Mouse (Mus musculus) intestine, embryonic 16.5 days (tissue): ENCODE data around the gene Pls1. TPM values are rescaled to one million over a fixed set of nuclear protein-coding genes. Genes with fewer than 3 reads are reported as not detected.

Experiments
- ATAC-seq: fragments of 200-750 bp; cut with Nextera tagmentation; 2 replicates; pipeline ENCODE4 v1.8.0; 2017; ENCODE audit warnings: moderate TSS enrichment, moderate library complexity
- H3K27ac ChIP-seq: fragments of 300-500 bp; sonication (generic); 2 replicates; pipeline ENCODE4 v1.5.1; 2014; ENCODE audit warnings: mild to moderate bottlenecking, low read length
- H3K27me3 ChIP-seq: fragments of 300-500 bp; sonication (generic); replicated peaks from 2 replicates; pipeline ENCODE4 v1.6.1; 2014; ENCODE audit warnings: low read length, control low read depth, mixed read lengths; ENCODE audit not compliant: control insufficient read depth, insufficient read depth
- H3K36me3 ChIP-seq: fragments of 300-500 bp; sonication (generic); 2 replicates; pipeline ENCODE4 v1.6.1; 2014; ENCODE audit warnings: low read length, control low read depth; ENCODE audit not compliant: control insufficient read depth, insufficient read depth
- H3K4me1 ChIP-seq: fragments of 300-500 bp; sonication (generic); 2 replicates; pipeline ENCODE4 v1.6.1; 2014; ENCODE audit warnings: low read length, control low read depth, mixed read lengths; ENCODE audit not compliant: control insufficient read depth, insufficient read depth
- H3K4me2 ChIP-seq: fragments of 300-500 bp; sonication (generic); 2 replicates; pipeline ENCODE4 v1.6.1; 2014; ENCODE audit warnings: low read depth, low read length, control low read depth
- H3K4me3 ChIP-seq: fragments of 300-500 bp; sonication (generic); 2 replicates; pipeline ENCODE4 v1.5.1; 2014; ENCODE audit warnings: mild to moderate bottlenecking, low read length
- H3K9ac ChIP-seq: fragments of 300-500 bp; sonication (generic); 2 replicates; pipeline ENCODE4 v1.6.1; 2014; ENCODE audit warnings: low read depth, low read length
- H3K9me3 ChIP-seq: fragments of 300-500 bp; sonication (generic); 2 replicates; pipeline ENCODE4 v1.6.1; 2016; ENCODE audit warnings: low read length, control low read depth; ENCODE audit not compliant: control insufficient read depth
- WGBS: fragments of 180-500 bp; shearing (Covaris S2); extraction: QIAGEN DNeasy Blood & Tissue Kit; methylation state at CpG from one replicate; pipeline ENCODE4 v1.1.7; 2014; 5-methylcytosine and 5-hydroxymethylcytosine counted together
- polyA plus RNA-seq: library from polyadenylated mRNA; unstranded; fragments of >200 nt; fragmentation: Nextera tagmentation; extraction: Ambion mirVana; gene quantifications from 2 replicates; pipeline ENCODE4 v1.2.1, GENCODE M21; 2015

Pls1 gene
- polyA plus RNA-seq: 143 and 201 TPM in 2 replicates

DNA sequence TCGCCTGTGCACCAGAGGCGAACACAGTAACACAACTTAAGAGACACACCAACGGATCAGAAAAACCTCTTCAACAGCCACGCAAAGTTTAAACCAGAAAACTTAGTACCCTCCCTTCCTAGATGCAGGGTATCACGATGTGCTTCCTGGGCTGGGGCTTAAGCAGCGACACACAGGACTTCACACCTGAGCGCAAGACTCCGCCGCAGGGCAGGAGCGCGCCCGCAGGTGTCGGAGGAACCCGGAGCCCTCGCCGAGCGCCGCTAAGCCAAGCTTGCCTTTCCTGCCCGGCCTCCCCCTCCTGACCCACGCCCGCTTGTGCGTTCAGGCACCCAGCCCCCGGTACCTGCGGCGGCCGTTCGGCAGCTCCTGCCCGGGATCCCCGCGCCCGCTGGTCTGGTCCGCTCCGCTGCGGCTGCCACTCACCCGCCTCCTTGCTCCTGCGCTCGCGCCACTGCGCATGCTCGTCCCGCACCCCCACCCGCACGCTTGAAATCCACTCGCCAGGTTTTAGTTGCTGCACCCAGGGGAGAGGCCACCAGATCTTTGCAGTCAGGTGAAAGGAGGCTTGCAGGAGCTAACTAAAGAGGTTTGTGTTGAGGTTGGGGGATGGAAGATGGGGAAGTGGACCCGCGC is at the start of gene Pls1:
Gene Pls1 (minus strand): TSS at position 487 of the 636 bp plus-strand sequence.
- peak within 1 kb of the TSS; percentile 74 for H3K9ac ChIP-seq
- H3K4me3 ChIP-seq: peak within 1 kb of the TSS; percentile 64
- H3K9me3 ChIP-seq: no peaks in the 10 kb centered on the region
- H3K27me3 ChIP-seq: no peaks in the 10 kb centered on the region
- WGBS: under 1% methylated on average over 46 of the region's 46 CpGs
- H3K36me3 ChIP-seq: no peaks in the 10 kb centered on the region
- peak within 1 kb of the TSS; percentile 82 for H3K4me2 ChIP-seq
- peaks cover 7% of the 10 kb centered on the region; the same call in 1 of the 2 replicates for H3K4me1 ChIP-seq
- peak within 1 kb of the TSS; percentile 66 for H3K27ac ChIP-seq
- ATAC-seq: peak; percentile 87

DNA sequence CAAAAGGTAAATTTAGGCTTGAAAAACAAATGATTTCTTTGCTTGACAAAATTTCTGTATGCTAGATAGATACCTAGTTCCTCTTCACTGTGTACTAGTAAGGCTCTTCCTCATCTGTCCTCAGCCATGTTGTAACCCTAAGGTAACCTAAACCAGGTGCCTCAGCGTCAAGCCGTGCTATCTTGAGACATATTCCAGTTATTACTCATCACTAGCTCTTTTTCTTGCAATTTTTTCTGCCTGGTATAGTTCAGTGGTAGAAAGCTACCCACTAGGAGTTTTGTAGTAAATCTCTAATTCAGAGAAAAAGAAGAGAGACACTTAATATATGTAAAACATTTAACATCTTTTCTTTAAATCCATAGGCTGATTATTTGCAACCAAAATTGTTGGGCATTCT is 37.6 kb upstream of the Pls1 start:
- WGBS: 88% methylated on average over 2 of the region's 2 CpGs
- no peaks in the 10 kb centered on the region for H3K9me3 ChIP-seq

DNA sequence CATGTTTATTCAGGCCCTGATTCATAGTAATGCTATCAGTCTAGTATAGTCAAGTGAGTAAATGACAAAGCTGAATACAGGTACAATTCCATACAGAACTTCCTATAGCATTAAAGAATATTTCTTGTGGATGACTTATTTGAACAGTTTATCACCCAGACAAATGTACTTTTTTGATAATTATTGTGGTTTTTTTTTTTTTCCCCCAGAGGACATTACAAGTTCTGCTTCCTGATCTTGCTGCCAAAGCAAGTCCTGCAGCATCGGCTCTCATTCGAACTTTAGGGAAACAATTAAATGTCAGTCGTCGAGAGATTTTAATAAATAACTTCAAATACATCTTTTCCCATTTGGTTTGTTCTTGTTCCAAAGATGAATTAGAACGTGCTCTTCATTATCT is 33.1 kb upstream of the Pls1 start:
- 74% methylated on average over 5 of the region's 5 CpGs for WGBS
- ATAC-seq: no peak
- no peaks in the 10 kb centered on the region for H3K9me3 ChIP-seq

More for the DNA sequence above, 37.6 kb upstream of the Pls1 start:
- no peak overlapping the region for H3K4me2 ChIP-seq
- H3K27me3 ChIP-seq: no peaks in the 10 kb centered on the region
- no peak overlapping the region for H3K27ac ChIP-seq
- ATAC-seq: no peak
- H3K4me1 ChIP-seq: no peaks in the 10 kb centered on the region
- no peak overlapping the region for H3K9ac ChIP-seq
- 0 out of 2 replicates have a peak, but pooled peaks cover 7% of the 10 kb centered on the region for H3K36me3 ChIP-seq
- H3K4me3 ChIP-seq: no peak overlapping the region

DNA sequence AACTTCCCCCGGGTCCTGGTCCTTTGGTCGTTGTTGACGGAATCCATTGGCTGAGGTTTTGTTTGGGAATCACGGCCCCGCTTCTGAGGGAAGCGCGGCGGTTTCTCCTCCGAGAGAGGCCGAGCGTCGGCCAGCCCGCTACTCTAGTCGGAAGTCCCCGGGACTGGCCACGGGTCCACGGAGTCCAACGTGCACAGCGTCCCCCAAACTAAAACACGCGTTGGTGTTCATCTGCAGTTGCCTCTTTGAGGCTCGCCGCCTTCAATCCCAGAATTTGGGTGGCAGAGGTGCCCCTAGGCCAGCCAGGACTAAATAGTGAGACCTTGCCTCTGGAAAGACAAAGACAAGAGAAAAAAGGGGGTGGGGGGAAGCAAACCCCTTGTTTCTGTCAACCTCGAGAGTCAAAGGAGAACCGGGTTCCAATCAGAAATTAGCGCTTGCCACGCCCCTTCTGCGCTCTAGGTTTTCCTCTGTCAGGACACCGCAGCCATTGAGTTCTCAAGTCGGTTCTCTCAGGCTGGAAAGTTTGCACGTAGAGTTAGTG is 13.0 kb upstream of the Pls1 start:
- ATAC-seq: peak; percentile 34
- under 1% methylated on average over 31 of the region's 31 CpGs for WGBS

More for the DNA sequence above, 33.1 kb upstream of the Pls1 start:
- no peak overlapping the region for H3K4me3 ChIP-seq
- no peaks in the 10 kb centered on the region for H3K36me3 ChIP-seq
- no peak overlapping the region for H3K9ac ChIP-seq
- H3K27ac ChIP-seq: no peak overlapping the region
- H3K4me2 ChIP-seq: no peak overlapping the region
- H3K4me1 ChIP-seq: no peaks in the 10 kb centered on the region
- H3K27me3 ChIP-seq: no peaks in the 10 kb centered on the region

DNA sequence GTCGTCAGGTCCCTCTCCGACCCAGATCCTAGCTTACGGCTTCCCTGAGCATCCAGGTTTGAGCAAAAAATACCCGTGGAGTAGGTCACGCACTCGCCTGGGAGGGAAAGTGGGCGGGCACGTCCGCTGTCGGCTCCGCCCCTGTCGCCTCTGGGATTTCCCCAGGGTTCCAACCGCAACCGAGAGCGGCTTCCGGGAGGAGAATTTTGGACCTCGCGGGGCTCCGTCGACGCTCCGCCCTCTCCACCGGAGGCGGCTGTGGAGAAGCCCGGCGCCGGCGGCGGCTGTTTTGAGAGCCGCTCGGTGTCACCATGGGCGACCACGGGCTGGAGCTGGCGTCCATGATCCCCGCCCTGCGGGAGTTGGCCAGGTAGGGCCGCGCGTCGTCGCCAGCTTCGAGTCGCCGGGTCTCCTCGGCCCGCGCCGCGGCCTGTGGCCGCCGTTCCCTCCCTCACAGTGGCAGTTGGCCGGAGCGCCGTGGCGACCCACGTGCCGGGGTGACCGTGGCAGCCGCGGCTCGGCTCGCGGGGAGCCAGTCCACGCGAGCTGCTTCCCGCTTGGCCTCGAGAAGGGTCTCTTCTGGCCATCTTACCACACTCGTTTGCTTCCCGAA is 12.4 kb upstream of the Pls1 start, which contains the start of gene Atr:
Gene Atr (plus strand): TSS at position 184 of the 613 bp plus-strand sequence.
- ATAC-seq: peak; percentile 86
- Histone ChIP-seq H3K9ac (peak within 1 kb of the TSS; percentile 85), H3K36me3 (no peaks in the 10 kb centered on the region), H3K4me3 (peak within 1 kb of the TSS; percentile 98), H3K27me3 (no peaks in the 10 kb centered on the region), H3K4me1 (no peaks in the 10 kb centered on the region), H3K27ac (peak within 1 kb of the TSS; percentile 33), H3K9me3 (no peaks in the 10 kb centered on the region), H3K4me2 (peak within 1 kb of the TSS; percentile 88)
- WGBS: under 1% methylated on average over 68 of the region's 69 CpGs

More for the DNA sequence above, 13.0 kb upstream of the Pls1 start:
- peak overlapping the region; percentile 88 for H3K4me2 ChIP-seq
- H3K36me3 ChIP-seq: no peaks in the 10 kb centered on the region
- peak overlapping the region; percentile 98 for H3K4me3 ChIP-seq
- peak overlapping the region; percentile 33 for H3K27ac ChIP-seq
- H3K9ac ChIP-seq: peak overlapping the region; percentile 85
- H3K9me3 ChIP-seq: no peaks in the 10 kb centered on the region
- no peaks in the 10 kb centered on the region for H3K27me3 ChIP-seq
- H3K4me1 ChIP-seq: no peaks in the 10 kb centered on the region

DNA sequence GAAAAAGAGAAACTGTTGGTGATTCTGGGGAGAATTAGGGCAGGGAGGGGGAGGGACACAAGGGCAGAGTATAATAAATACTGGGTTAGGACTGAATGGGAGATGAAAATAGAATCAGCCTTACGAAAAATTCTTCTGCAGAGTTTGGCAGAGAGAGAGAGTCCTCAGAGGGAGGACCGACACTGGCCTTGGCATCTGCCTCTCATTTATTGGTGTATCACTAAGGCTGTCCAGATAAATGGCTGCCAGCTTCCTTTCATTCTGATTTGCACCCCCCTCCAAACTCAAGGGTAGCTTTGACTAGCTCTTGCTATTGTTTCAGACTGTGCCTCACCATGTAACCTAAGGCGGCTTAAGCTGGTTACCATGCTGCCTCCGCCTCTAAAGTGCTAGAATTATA is 10.9 kb upstream of the Pls1 start:
- H3K4me2 ChIP-seq: no peak overlapping the region
- H3K27me3 ChIP-seq: no peaks in the 10 kb centered on the region
- H3K9ac ChIP-seq: no peak overlapping the region
- H3K27ac ChIP-seq: no peak overlapping the region
- 92% methylated on average over 4 of the region's 4 CpGs for WGBS
- H3K4me3 ChIP-seq: no peak overlapping the region
- ATAC-seq: no peak
- no peaks in the 10 kb centered on the region for H3K9me3 ChIP-seq
- H3K36me3 ChIP-seq: no peaks in the 10 kb centered on the region
- no peaks in the 10 kb centered on the region for H3K4me1 ChIP-seq

DNA sequence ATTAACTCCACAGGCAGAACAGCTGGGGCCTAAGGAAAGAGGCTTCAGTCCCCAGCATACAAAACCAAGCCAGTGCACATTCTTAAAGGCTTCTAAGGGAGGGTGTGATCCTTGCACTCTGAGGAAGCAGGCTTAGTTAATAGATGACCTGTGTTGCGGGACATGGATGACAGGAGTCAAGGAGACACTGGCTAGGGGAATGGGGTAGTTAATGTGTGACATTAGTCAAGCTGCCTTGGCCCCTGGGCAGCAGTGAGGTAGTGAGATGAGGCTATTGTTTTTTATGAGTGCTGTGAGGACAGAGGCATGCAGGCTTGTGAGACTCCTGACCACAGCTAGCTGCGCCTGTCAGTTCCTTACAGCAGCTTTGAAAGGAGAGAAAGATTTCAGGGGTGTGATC is 9.8 kb upstream of the Pls1 start:
- ATAC-seq: peak; percentile 62
- H3K4me3 ChIP-seq: no peak overlapping the region
- H3K4me1 ChIP-seq: no peaks in the 10 kb centered on the region
- peak overlapping the region; percentile 74 for H3K27ac ChIP-seq
- 50% methylated on average over 2 of the region's 2 CpGs for WGBS
- H3K4me2 ChIP-seq: no peak overlapping the region
- H3K27me3 ChIP-seq: no peaks in the 10 kb centered on the region
- no peak overlapping the region for H3K9ac ChIP-seq
- H3K36me3 ChIP-seq: no peaks in the 10 kb centered on the region
- H3K9me3 ChIP-seq: no peaks in the 10 kb centered on the region

DNA sequence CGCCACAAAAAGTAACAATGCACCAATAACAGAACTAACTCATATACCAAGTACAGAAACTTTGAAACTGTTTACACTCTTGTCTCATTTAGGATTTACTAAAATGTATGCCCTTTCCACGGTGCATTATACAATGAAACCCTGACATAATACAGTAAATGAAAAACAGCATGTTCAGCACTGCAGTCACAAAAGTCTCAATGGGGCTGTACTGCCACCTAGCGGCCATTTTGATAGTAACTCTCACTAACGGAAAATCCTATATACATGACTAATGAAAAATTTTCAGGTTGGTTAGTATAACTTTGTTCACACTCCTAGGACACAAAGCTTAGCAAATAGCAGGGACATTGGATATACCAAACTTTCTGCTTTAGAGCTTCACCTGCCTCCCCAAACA is 7.8 kb upstream of the Pls1 start:
- no peaks in the 10 kb centered on the region for H3K27me3 ChIP-seq
- H3K4me2 ChIP-seq: no peak overlapping the region
- H3K27ac ChIP-seq: no peak overlapping the region
- H3K4me3 ChIP-seq: no peak overlapping the region
- ATAC-seq: no peak
- WGBS: 25% methylated on average over 4 of the region's 4 CpGs
- no peaks in the 10 kb centered on the region for H3K9me3 ChIP-seq
- no peaks in the 10 kb centered on the region for H3K4me1 ChIP-seq
- H3K36me3 ChIP-seq: no peaks in the 10 kb centered on the region
- no peak overlapping the region for H3K9ac ChIP-seq

DNA sequence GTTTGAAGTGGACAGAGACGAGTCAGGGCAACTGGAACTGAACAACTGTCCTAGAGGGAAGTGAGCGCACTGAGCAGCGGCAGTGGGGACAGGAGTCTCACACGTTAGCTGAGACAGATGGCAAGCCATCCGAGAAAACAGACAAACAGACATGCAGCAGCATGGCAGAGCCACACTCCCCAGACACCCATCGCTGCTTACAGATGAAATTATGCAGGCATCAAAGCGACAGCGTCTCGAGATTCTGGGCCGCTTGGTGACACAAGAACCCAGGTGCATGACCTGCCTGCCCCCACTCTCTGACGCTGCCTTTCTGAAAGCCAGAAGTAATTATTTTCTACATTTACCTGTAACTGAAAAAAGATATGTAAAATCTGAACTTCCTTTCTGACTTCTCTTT is 6.6 kb upstream of the Pls1 start:
- H3K27me3 ChIP-seq: no peaks in the 10 kb centered on the region
- ATAC-seq: no peak
- H3K27ac ChIP-seq: no peak overlapping the region
- H3K4me3 ChIP-seq: no peak overlapping the region
- H3K9ac ChIP-seq: no peak overlapping the region
- H3K4me2 ChIP-seq: no peak overlapping the region
- no peaks in the 10 kb centered on the region for H3K9me3 ChIP-seq
- no peaks in the 10 kb centered on the region for H3K4me1 ChIP-seq
- H3K36me3 ChIP-seq: no peaks in the 10 kb centered on the region
- WGBS: 70% methylated on average over 11 of the region's 11 CpGs
